10 mouse cellular contexts compared by ENCODE assay signal in genomic region chr7:105555571-105555970, GRCm38 (mm10). TPM values are rescaled to one million over a fixed set of nuclear protein-coding genes. Genes with fewer than 3 reads are reported as not detected.
DNase-seq lines count a peak whose midpoint lies in the region; ATAC-seq and TF ChIP-seq lines count a peak whose summit lies in the region.
"Had no signal": no experiment of that assay in that cellular context is flagged by ENCODE, and none has a peak within 500 bp of the region (broad histone marks: within the 10 kb centered on the region; RNA-seq: fewer than 3 reads in every experiment).

No protein-coding gene starts in this region.

- TF ChIP-seq CTCF in lung, postnatal 0 days (IDR thresholded peaks at IDR 0.05), result no peak

- H3K4me3 ChIP-seq in erythroblast, embryonic 14.5 days (replicated peaks), result peak overlapping the region; percentile 84
- no peak overlapping the region for H3K4me3 ChIP-seq in lung, postnatal 0 days (ENCODE audit: low read depth, low read length)
- H3K4me3 ChIP-seq in hindbrain, embryonic 13.5 days, result peak overlapping the region; percentile 76; the same call in 1 of the 2 replicates
- H3K4me3 ChIP-seq in midbrain, embryonic 16.5 days (ENCODE audit: low read depth, low read length), result peak overlapping the region; percentile 80; the same call in 1 of the 2 replicates

- H3K36me3 ChIP-seq in erythroblast, embryonic 14.5 days (ENCODE audit: control insufficient read depth), result peaks cover 35% of the 10 kb centered on the region
- H3K36me3 ChIP-seq in lung, postnatal 0 days (ENCODE audit: insufficient read depth, low read length), result 0 out of 2 replicates have a peak, but pooled peaks cover 3% of the 10 kb centered on the region
- H3K36me3 ChIP-seq in hindbrain, embryonic 13.5 days, result peaks cover 32% of the 10 kb centered on the region
- H3K36me3 ChIP-seq in midbrain, embryonic 16.5 days (ENCODE audit: control insufficient read depth, insufficient read depth, low read length), result peaks cover 23% of the 10 kb centered on the region

- H3K27me3 ChIP-seq in erythroblast, embryonic 14.5 days (ENCODE audit: control insufficient read depth), result no peaks in the 10 kb centered on the region
- H3K27me3 ChIP-seq in lung, postnatal 0 days (replicated peaks; ENCODE audit: insufficient read depth, low read length), result no peaks in the 10 kb centered on the region
- no peaks in the 10 kb centered on the region for H3K27me3 ChIP-seq in hindbrain, embryonic 13.5 days
- H3K27me3 ChIP-seq in midbrain, embryonic 16.5 days (ENCODE audit: control insufficient read depth, insufficient read depth, low read depth, low read length), result no peaks in the 10 kb centered on the region

- H3K4me2 ChIP-seq in lung, postnatal 0 days (replicated peaks; ENCODE audit: low read depth, low read length), result peak overlapping the region; percentile 83; the same call in 1 of the 2 replicates
- H3K4me2 ChIP-seq in hindbrain, embryonic 13.5 days, result peak overlapping the region; percentile 81
- H3K4me2 ChIP-seq in midbrain, embryonic 16.5 days (ENCODE audit: low read length), result peak overlapping the region; percentile 83

- no peaks in the 10 kb centered on the region for H3K9me3 ChIP-seq in erythroblast, embryonic 14.5 days (ENCODE audit: control insufficient read depth, low read length)
- H3K9me3 ChIP-seq in lung, postnatal 0 days (ENCODE audit: low read length), result no peaks in the 10 kb centered on the region
- H3K9me3 ChIP-seq in hindbrain, embryonic 13.5 days, result no peaks in the 10 kb centered on the region
- H3K9me3 ChIP-seq in midbrain, embryonic 16.5 days (replicated peaks; ENCODE audit: control insufficient read depth, low read length, poor library complexity, severe bottlenecking), result no peaks in the 10 kb centered on the region

- DNase-seq in lung, postnatal 0 days (ENCODE audit: low spot score), result no peak
- DNase-seq in lung, postnatal 14 days, result no peak
- no peak for DNase-seq in testis, postnatal 10 days (ENCODE audit: low spot score)
- no peak for DNase-seq in layer of hippocampus, adult 18-20 months (ENCODE audit: low spot score in 2 of 2)
- DNase-seq: right cerebral cortex, postnatal 4 days had no signal

- no peak overlapping the region for H3K27ac ChIP-seq in lung, postnatal 0 days (ENCODE audit: low read length)
- H3K27ac ChIP-seq in hindbrain, embryonic 13.5 days, result no peak overlapping the region
- no peak overlapping the region for H3K27ac ChIP-seq in midbrain, embryonic 16.5 days (ENCODE audit: low read length)
- H3K27ac ChIP-seq: macrophage had no signal

- H3K9ac ChIP-seq in lung, postnatal 0 days (replicated peaks; ENCODE audit: low read depth), result no peak overlapping the region
- peak overlapping the region; percentile 86 for H3K9ac ChIP-seq in hindbrain, embryonic 13.5 days
- 0 out of 2 replicates have a peak overlapping the region, but pooled peaks have one; percentile 92 for H3K9ac ChIP-seq in midbrain, embryonic 16.5 days (ENCODE audit: low read depth, low read length)

- WGBS in lung, postnatal 0 days, result 80% methylated on average over 10 of the region's 10 CpGs
- WGBS in hindbrain, embryonic 13.5 days, result 88% methylated on average over 10 of the region's 10 CpGs
- 89% methylated on average over 10 of the region's 10 CpGs for WGBS in midbrain, embryonic 16.5 days

- TF ChIP-seq EP300 in lung, postnatal 0 days (IDR thresholded peaks at IDR 0.05), result no peak

- no peak for ATAC-seq in erythroblast, adult 5-6 weeks (replicated peaks; ENCODE audit: low FRiP score, poor library complexity, severe bottlenecking)
- no peak for ATAC-seq in lung, postnatal 0 days
- no peak for ATAC-seq in hindbrain, embryonic 13.5 days (ENCODE audit: low FRiP score)
- ATAC-seq in midbrain, embryonic 16.5 days, result no peak

- peaks cover 32% of the 10 kb centered on the region for H3K4me1 ChIP-seq in erythroblast, embryonic 14.5 days (ENCODE audit: control insufficient read depth)
- H3K4me1 ChIP-seq in lung, postnatal 0 days (ENCODE audit: insufficient read depth, low read depth, low read length), result peaks cover 10% of the 10 kb centered on the region; the same call in 1 of the 2 replicates
- H3K4me1 ChIP-seq in hindbrain, embryonic 13.5 days (replicated peaks), result peaks cover 30% of the 10 kb centered on the region
- H3K4me1 ChIP-seq in midbrain, embryonic 16.5 days (ENCODE audit: control insufficient read depth, insufficient read depth, low read length), result peaks cover 21% of the 10 kb centered on the region

RNA-seq across cellular contexts. Expression of gene Smpd1, which starts 1.4 kb away (rescaled TPM):
- polyA plus RNA-seq in erythroblast, embryonic 14.5 days (2012), result 2.2 and 2.8 TPM in 2 replicates
- total RNA-seq in erythroblast, adult 5-6 weeks (2015; ENCODE audit: low replicate concordance), result 8.6 and 11.7 TPM in 2 replicates
- 2.0 and 4.4 TPM in 2 replicates for total RNA-seq in erythroblast, adult 5-6 weeks (2017; ENCODE audit: low replicate concordance)
- 57.1 and 57.5 TPM in 2 replicates for polyA plus RNA-seq in lung, postnatal 0 days (2015; fragmentation: Nextera tagmentation; extraction: Ambion mirVana)
- polyA plus RNA-seq in hindbrain, embryonic 13.5 days (2015; fragmentation: Nextera tagmentation; extraction: Ambion mirVana), result 72.7 and 73.5 TPM in 2 replicates
- 95.2 and 104 TPM in 2 replicates for polyA plus RNA-seq in midbrain, embryonic 16.5 days (2015; fragmentation: Nextera tagmentation; extraction: Ambion mirVana)
- total RNA-seq in layer of hippocampus, adult 18-20 months (2021), result 10 to 100 TPM; 83.8 to 89.3 TPM

RNA-seq across cellular contexts. Expression of gene Apbb1, which starts 25.9 kb away (rescaled TPM):
- 0.01 and 0.19 TPM in 2 replicates for polyA plus RNA-seq in erythroblast, embryonic 14.5 days (2012)
- not detected in 2 replicates for total RNA-seq in erythroblast, adult 5-6 weeks (2015; ENCODE audit: low replicate concordance)
- total RNA-seq in erythroblast, adult 5-6 weeks (2017; ENCODE audit: low replicate concordance), result 4.3 and 8.3 TPM in 2 replicates
- polyA plus RNA-seq in lung, postnatal 0 days (2015; fragmentation: Nextera tagmentation; extraction: Ambion mirVana), result 71.2 and 77.6 TPM in 2 replicates
- polyA plus RNA-seq in hindbrain, embryonic 13.5 days (2015; fragmentation: Nextera tagmentation; extraction: Ambion mirVana), result 242 and 246 TPM in 2 replicates
- 333 and 360 TPM in 2 replicates for polyA plus RNA-seq in midbrain, embryonic 16.5 days (2015; fragmentation: Nextera tagmentation; extraction: Ambion mirVana)
- 100 to 1,000 TPM; 382 to 388 TPM for total RNA-seq in layer of hippocampus, adult 18-20 months (2021)

RNA-seq across cellular contexts. Expression of gene Hpx, which starts 44.4 kb away (rescaled TPM):
- polyA plus RNA-seq in erythroblast, embryonic 14.5 days (2012), result not detected in 2 replicates
- total RNA-seq in erythroblast, adult 5-6 weeks (2015; ENCODE audit: low replicate concordance), result not detected in 2 replicates
- not detected in 2 replicates for total RNA-seq in erythroblast, adult 5-6 weeks (2017; ENCODE audit: low replicate concordance)
- polyA plus RNA-seq in lung, postnatal 0 days (2015; fragmentation: Nextera tagmentation; extraction: Ambion mirVana), result 1.7 and 2.0 TPM in 2 replicates
- 0.23 and 0.32 TPM in 2 replicates for polyA plus RNA-seq in hindbrain, embryonic 13.5 days (2015; fragmentation: Nextera tagmentation; extraction: Ambion mirVana)
- 0.16 and 0.32 TPM in 2 replicates for polyA plus RNA-seq in midbrain, embryonic 16.5 days (2015; fragmentation: Nextera tagmentation; extraction: Ambion mirVana)
- under 1 TPM in 1 of 2 experiments, not detected in 1; 0.42 TPM for total RNA-seq in layer of hippocampus, adult 18-20 months (2021)

Comparison
In these comparisons a context has a peak if more than half of its experiments do, and no peak if none do; other contexts are left out.
1. RNA of gene Smpd1, which starts 1.4 kb away (polyA plus RNA-seq): 95.2 to 104 TPM in midbrain, embryonic 16.5 days, 72.7 to 73.5 TPM in hindbrain, embryonic 13.5 days and 57.1 to 57.5 TPM in lung, postnatal 0 days; 2.2 to 2.8 TPM in erythroblast, embryonic 14.5 days; every median in the first group is over 10 times any median in the second.
2. RNA of gene Apbb1, which starts 25.9 kb away (polyA plus RNA-seq): 333 to 360 TPM in midbrain, embryonic 16.5 days, 242 to 246 TPM in hindbrain, embryonic 13.5 days and 71.2 to 77.6 TPM in lung, postnatal 0 days; 0.01 to 0.19 TPM in erythroblast, embryonic 14.5 days; every median in the first group is over 10 times any median in the second.
3. Peak in every context shown above with its lines, with median percentiles within 50 percentile points of each other: H3K4me2 ChIP-seq.